Mouse (Mus musculus) MEL (cell line): ENCODE measurements around the gene Dlx2.

Experiments used
- MAFK ChIP-seq: IDR thresholded peaks from 2 replicates; pipeline ENCODE4 v1.6.1; 2011; ENCODE audit warnings: low read depth, mild to moderate bottlenecking, low read length, improper control_type of control experiment, borderline replicate concordance
- USF1 ChIP-seq: IDR thresholded peaks from 2 replicates; pipeline ENCODE4 v1.6.1; 2014; ENCODE audit warnings: low read depth, mild to moderate bottlenecking, inconsistent platforms, low read length, improper control_type of control experiment, moderate library complexity
- ZKSCAN1 ChIP-seq: IDR thresholded peaks from 2 replicates; pipeline ENCODE4 v1.6.1; 2012; ENCODE audit warnings: low read depth, mild to moderate bottlenecking, inconsistent platforms, low read length, improper control_type of control experiment, moderate library complexity

GRCm38 (mm10) chr2:71542227-71542815 lies 4.2 kb downstream of the Dlx2 start:
- TF ChIP-seq USF1 (0 out of 2 replicates have a peak, but pooled peaks have one; percentile 12), MAFK (peak; percentile 29; the same call in 1 of the 2 replicates), ZKSCAN1 (no peak)
